Mouse (Mus musculus) CD8-positive naive resting alpha-beta T cell, adult 2 months (primary cell): Measurements from ENCODE around the gene Speer2.

Experiments used
- DNase-seq, 2 experiments: peaks; one replicate each; pipeline ENCODE4 v3.0.0; 2022; ENCODE audit warnings: low read depth in 2 of 2, low spot score in 2 of 2

Speer2 gene

DNA sequence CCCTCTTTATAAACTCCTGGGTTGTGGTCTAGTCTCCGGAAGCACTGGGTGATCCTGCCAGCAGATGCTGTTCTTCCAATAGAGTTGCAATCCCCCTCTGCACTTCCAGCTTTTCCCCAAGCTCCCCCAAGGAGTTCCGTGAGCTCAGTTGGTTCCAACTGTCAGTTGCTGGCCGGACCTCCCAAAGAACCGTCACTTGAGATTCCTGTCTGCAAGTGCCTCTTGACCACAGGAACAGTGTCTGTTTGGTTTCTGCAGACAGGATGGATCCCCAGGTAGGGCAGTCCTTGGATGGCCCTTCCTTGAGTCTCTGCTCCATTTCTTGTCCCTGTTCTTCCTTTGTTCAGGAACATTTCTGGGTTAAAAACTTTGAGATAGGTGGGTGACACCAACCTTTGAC is at the start of gene Speer2:
TSS of gene Speer2 (minus strand) at position 101 of the 400 bp plus-strand sequence.
- DNase-seq: no peak

DNA sequence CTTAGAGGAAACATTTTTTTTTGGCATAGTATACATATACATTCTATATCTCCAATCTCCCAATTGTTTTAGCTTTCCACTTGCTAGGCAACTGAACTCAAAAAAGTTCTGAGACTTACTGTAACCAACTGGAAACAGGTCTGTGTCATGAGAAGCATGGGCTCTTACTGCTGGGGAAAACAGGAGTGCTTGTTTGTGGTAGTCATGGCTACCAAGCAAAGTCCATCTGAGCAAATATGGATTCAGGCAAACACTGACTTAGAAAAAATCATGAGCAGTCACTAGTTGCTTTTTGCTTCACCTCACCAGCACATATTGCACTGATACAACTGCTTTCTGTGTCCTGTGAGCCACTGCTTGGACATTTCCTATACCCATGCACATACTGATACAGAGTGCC is 40.8 kb upstream of the Speer2 start:
- no peak for DNase-seq

DNA sequence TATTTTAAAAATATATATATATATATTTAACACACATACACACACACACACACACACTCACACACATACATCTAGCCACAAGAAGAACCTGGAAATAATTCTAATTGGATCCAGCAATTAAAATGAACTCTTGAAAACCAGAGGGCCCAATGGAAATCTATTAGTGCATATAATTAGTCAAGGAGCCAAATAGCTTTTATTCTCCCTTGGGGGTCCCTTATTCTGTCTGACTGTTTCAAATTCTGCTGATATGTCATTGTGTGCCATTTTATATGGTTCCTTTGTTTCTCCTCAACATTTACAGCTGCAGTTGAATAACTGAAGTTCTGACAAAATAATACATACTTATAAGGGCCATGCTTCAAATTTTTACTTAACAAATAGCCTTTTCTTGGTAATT is 17.2 kb upstream of the Speer2 start:
- no peak for DNase-seq

DNA sequence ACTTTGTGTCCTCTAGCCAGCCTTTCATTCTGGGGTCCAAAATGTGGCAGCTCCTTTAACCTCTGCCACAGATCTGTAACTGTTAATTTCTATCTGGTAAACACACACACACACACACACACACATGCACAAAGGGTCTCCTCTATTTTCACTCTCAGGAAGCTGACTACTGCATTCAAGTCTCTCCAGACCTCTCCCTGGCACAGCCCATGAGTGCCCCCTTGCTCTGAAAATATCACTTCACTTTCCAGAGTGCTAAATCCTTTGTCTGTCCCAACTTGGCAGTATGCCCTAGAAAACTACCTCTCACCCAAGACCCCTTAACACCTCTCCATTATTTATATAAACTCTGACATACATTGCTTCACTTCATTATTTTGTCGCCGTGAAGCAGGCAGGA is 26.9 kb downstream of the Speer2 start:
- DNase-seq: no peak

DNA sequence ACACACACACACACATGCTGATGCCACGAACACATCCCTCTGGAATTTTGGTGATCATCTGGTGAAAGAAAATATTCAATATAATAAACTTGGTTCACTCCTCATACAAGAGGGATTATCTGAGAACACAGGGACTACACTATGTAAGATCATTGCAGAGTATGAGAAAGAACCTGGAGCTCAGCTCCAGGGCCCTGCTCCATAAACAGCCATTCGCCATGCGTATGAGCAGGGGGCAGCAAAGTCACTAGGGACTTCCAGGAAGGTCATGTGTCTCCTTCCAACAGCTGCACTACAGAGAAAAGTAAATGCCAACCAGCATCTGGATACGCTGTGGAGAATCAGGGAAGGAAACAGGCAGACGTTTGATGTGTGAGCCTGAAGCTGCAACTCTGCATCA is 49.9 kb downstream of the Speer2 start:
- no peak for DNase-seq
